Mouse (Mus musculus) kidney, postnatal 0 days (tissue): Measurements from ENCODE around the gene Zfand6. TPM values are rescaled to one million over a fixed set of nuclear protein-coding genes. Genes with fewer than 3 reads are reported as not detected.

ENCODE experiments used
- ATAC-seq: fragments of 200-750 bp; cut with Nextera tagmentation; replicated peaks from 2 replicates; pipeline ENCODE4 v1.8.0; 2017; ENCODE audit warnings: low read depth, moderate number of reproducible peaks, moderate TSS enrichment, moderate library complexity; ENCODE audit not compliant: low FRiP score
- DNase-seq: peaks from one replicate; pipeline ENCODE4 v3.0.0-alpha.2; 2016; ENCODE audit warnings: low spot score
- H3K27ac ChIP-seq: fragments of 300-500 bp; sonication (generic); 2 replicates; pipeline ENCODE4 v1.5.1; 2014; ENCODE audit warnings: mild to moderate bottlenecking
- H3K27me3 ChIP-seq: fragments of 300-500 bp; sonication (generic); 2 replicates; pipeline ENCODE4 v1.6.1; 2014; ENCODE audit warnings: low read length, mixed read lengths; ENCODE audit not compliant: insufficient read depth
- H3K36me3 ChIP-seq: fragments of 300-500 bp; sonication (generic); 2 replicates; pipeline ENCODE4 v1.6.1; 2014; ENCODE audit warnings: low read length, mixed read lengths; ENCODE audit not compliant: insufficient read depth
- H3K4me1 ChIP-seq: fragments of 300-500 bp; sonication (generic); replicated peaks from 2 replicates; pipeline ENCODE4 v1.6.1; 2014; ENCODE audit warnings: antibody characterized with exemption, low read length, mixed read lengths; ENCODE audit not compliant: insufficient read depth
- H3K4me2 ChIP-seq: fragments of 300-500 bp; sonication (generic); 2 replicates; pipeline ENCODE4 v1.6.1; 2014; ENCODE audit warnings: mild to moderate bottlenecking, low read length, moderate library complexity, mixed read lengths
- H3K4me3 ChIP-seq: fragments of 300-500 bp; sonication (generic); replicated peaks from 2 replicates; pipeline ENCODE4 v1.5.1; 2014; ENCODE audit warnings: low read depth, low read length
- H3K9ac ChIP-seq: fragments of 300-500 bp; sonication (generic); 2 replicates; pipeline ENCODE4 v1.6.1; 2014; ENCODE audit warnings: low read depth, low read length
- H3K9me3 ChIP-seq: fragments of 300-500 bp; sonication (generic); replicated peaks from 2 replicates; pipeline ENCODE4 v1.6.1; 2016; ENCODE audit warnings: low read length, inconsistent platforms, mixed read lengths
- CTCF ChIP-seq: IDR thresholded peaks from 2 replicates; pipeline ENCODE4 v1.5.1; 2016; ENCODE audit warnings: antibody characterized with exemption, low read depth, mild to moderate bottlenecking, moderate library complexity
- WGBS: fragments of 180-500 bp; shearing (Covaris S2); extraction: QIAGEN DNeasy Blood & Tissue Kit; methylation state at CpG from one replicate; pipeline ENCODE4 v1.1.7; 2014; 5-methylcytosine and 5-hydroxymethylcytosine counted together
- polyA plus RNA-seq: library from polyadenylated mRNA; unstranded; fragments of >200 nt; fragmentation: Nextera tagmentation; extraction: Ambion mirVana; gene quantifications from 2 replicates; pipeline ENCODE4 v1.2.1, GENCODE M21; 2015

Gene Zfand6
- polyA plus RNA-seq, 1 experiment from 2014 or later: 198 TPM

DNA sequence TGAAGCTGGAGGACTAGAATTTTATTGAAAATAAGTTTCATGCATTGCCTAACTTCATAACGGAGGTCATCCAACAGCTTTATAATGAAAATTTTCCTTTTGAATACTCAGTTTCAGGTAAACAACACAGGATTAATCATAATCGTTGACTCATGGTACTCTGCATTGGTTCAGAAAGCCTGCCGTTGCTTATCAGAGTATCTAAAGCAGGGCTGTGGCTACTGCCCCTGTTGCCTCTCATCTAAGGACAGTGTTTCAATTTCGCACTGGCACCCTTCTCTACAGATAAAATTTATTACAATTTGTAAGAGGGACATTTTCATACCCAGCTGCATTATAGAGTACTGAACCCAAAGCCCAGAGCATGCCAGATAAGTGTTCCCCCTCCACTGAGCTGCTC, 77.3 kb downstream of the Zfand6 start:
- WGBS: 82% methylated on average over 4 of the region's 4 CpGs
- peaks cover 11% of the 10 kb centered on the region; the same call in 1 of the 2 replicates for H3K36me3 ChIP-seq
- no peak overlapping the region for H3K4me2 ChIP-seq
- no peak for DNase-seq
- no peak overlapping the region for H3K9ac ChIP-seq
- TF ChIP-seq CTCF: no peak
- H3K4me3 ChIP-seq: no peak overlapping the region
- H3K27me3 ChIP-seq: no peaks in the 10 kb centered on the region
- no peak for ATAC-seq
- H3K4me1 ChIP-seq: no peaks in the 10 kb centered on the region
- H3K27ac ChIP-seq: no peak overlapping the region
- no peaks in the 10 kb centered on the region for H3K9me3 ChIP-seq

DNA sequence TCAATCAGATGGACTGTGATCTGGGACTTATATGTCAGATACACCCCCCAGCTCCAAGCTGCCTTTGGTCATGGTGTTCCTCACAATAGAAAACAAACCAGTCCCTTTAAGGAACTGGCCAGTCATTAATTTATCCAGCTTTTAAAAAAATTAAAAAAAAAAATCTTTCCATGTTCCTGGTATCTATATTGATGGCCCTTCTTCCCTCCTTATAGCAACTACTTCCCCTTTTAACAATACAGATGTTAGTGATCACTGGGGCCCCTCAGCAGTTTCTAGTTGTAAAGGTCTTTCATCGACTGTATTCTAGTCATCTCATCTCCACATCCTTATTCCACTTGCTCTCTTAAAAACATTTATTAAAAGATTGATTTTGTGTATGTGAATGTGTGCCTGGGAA, 78.2 kb downstream of the Zfand6 start:
- Histone ChIP-seq H3K9ac (no peak overlapping the region), H3K4me3 (no peak overlapping the region), H3K9me3 (no peaks in the 10 kb centered on the region), H3K4me1 (no peaks in the 10 kb centered on the region), H3K27me3 (no peaks in the 10 kb centered on the region), H3K36me3 (0 out of 2 replicates have a peak, but pooled peaks cover 4% of the 10 kb centered on the region), H3K27ac (no peak overlapping the region), H3K4me2 (no peak overlapping the region)
- no peak for DNase-seq
- no peak for ATAC-seq
- WGBS: 90% methylated on average over 1 of the region's 1 CpGs
- TF ChIP-seq CTCF: no peak

DNA sequence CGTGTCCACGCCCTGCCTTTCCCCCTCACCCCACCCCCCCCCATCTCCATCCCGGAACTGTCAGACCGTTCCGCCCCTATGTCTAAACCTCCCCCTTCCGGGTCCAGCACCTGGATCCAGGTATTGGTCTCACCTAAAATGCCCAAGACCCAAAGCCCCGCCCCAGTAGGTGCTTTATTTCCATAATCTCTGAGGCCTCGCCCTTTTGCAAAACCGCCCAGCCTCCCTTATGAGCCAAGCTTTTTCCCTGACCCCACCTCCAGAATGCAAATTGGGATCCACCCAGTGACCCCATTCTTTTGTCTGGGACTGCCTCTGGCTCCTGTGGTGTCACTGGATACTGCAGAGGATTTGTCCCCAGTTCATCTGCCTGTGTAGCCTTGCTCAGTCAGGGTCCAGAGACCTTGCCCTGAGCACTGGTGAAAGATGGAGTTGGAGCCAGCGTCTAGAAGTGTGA, 83.4 kb downstream of the Zfand6 start, which contains the start of gene Fah:
TSS of gene Fah (minus strand) at position 430 of the 457 bp plus-strand sequence.
- ATAC-seq (peak; percentile 79), DNase-seq (peak; percentile 58)
- Histone ChIP-seq H3K27me3 (no peaks in the 10 kb centered on the region), H3K36me3 (no peaks in the 10 kb centered on the region), H3K9ac (peak within 1 kb of the TSS; percentile 60), H3K4me2 (peak within 1 kb of the TSS; percentile 93), H3K4me3 (peak within 1 kb of the TSS; percentile 61), H3K27ac (peak within 1 kb of the TSS; percentile 71), H3K9me3 (no peaks in the 10 kb centered on the region), H3K4me1 (no peaks in the 10 kb centered on the region; the same call in 1 of the 2 replicates)
- 0% methylated on average over 10 of the region's 10 CpGs for WGBS
- no peak for TF ChIP-seq CTCF

DNA sequence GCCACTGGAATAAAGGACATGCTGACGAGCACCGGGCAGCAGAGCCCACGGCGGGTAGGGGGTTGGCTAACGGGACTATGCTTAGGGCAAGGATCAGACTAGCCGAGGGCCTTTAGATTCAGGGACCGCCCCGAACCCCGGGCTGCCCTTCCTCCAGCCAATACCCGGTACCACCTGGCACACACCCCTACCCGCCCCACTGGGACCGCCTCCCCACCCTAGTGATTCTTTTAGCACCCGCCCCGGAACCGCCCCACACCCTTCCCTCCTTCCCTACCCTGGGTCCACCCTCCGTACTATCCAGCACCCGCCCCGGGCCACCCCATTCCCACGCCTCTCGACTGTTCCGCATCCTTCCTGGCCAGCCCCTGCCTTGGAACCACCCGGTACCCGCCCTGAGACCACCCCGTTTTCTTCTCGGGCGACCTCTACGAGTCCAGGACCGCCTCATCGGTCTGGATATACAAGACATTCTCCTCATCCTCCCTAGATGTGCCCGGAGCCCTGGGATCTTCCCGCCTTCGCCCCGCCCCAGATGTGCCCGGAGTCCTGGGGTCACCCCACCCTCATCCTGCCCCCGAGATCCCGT, 84.0 kb downstream of the Zfand6 start:
- Histone ChIP-seq H3K27me3 (no peaks in the 10 kb centered on the region), H3K36me3 (no peaks in the 10 kb centered on the region), H3K4me1 (no peaks in the 10 kb centered on the region; the same call in 1 of the 2 replicates), H3K4me3 (peak overlapping the region; percentile 61), H3K9ac (peak overlapping the region; percentile 60), H3K9me3 (no peaks in the 10 kb centered on the region), H3K4me2 (peak overlapping the region; percentile 93), H3K27ac (peak overlapping the region; percentile 71)
- no peak for TF ChIP-seq CTCF
- DNase-seq (peak; percentile 61), ATAC-seq (peak; percentile 92)
- under 1% methylated on average over 36 of the region's 36 CpGs for WGBS

DNA sequence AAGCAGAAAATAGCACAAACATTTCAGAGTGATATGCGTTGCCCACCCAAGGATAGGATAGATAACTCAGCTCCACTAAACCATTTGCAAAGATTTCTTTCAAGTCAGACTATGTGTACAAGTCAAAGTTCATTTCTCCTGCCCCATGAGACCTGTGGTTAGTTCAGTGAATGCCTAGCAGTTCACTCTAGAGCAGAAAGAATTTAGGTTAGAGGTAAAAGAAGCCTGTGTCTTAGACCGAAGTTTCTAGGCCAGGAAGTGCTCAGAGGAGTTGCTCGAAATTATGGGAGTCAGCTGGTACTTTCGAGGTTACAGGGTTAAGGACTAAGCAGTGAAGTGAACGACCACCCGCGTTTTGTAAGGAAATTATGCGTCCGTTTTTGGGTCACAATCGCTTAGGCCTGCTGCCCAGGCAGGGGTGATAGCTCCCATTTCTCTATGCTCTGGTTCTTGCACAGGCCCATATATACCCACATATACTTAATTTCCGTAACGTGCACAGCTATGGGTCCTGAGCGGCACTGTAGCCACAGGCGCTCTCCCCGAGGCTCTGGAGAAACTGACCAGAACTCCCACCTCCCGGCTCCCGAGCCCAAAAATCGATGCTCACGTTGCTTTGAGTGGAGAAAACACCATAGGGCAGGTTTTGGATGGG, 84.6 kb downstream of the Zfand6 start:
- H3K9ac ChIP-seq: peak overlapping the region; percentile 60
- no peak for ATAC-seq

DNA sequence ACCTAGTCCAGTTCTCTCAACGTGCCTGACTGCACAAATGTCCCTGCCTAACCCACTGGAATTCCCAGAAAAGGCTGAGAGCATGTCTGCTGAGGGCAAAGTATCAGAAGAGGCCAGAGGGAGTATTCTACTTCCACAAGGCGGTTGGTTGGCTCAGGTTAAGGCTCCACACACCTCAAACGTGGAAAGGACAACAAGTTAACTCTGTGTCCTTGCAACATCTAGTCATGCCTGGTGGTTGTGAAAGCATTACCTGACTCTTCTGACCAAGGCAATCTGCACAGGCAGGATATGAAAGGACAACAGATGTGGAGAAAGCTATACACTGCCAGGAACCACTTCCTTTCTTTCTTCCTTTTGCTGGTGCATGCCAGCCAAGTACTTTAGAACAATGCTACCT, 85.3 kb downstream of the Zfand6 start:
- Histone ChIP-seq H3K9ac (no peak overlapping the region), H3K4me3 (no peak overlapping the region), H3K9me3 (no peaks in the 10 kb centered on the region), H3K36me3 (no peaks in the 10 kb centered on the region), H3K4me1 (no peaks in the 10 kb centered on the region; the same call in 1 of the 2 replicates), H3K4me2 (peak overlapping the region; percentile 93; the same call in 1 of the 2 replicates), H3K27me3 (no peaks in the 10 kb centered on the region), H3K27ac (peak overlapping the region; percentile 71)
- DNase-seq (peak; percentile 25), ATAC-seq (peak; percentile 67)
- 49% methylated on average over 3 of the region's 3 CpGs for WGBS
- no peak for TF ChIP-seq CTCF

More for the DNA sequence above, 84.6 kb downstream of the Zfand6 start:
- Histone ChIP-seq H3K4me1 (no peaks in the 10 kb centered on the region; the same call in 1 of the 2 replicates), H3K27ac (peak overlapping the region; percentile 71), H3K4me2 (peak overlapping the region; percentile 93), H3K27me3 (no peaks in the 10 kb centered on the region), H3K9me3 (no peaks in the 10 kb centered on the region), H3K4me3 (peak overlapping the region; percentile 61), H3K36me3 (no peaks in the 10 kb centered on the region)
- no peak for TF ChIP-seq CTCF
- 10% methylated on average over 19 of the region's 19 CpGs for WGBS
- peak; percentile 38 for DNase-seq
